Mouse (Mus musculus): ENCODE data around the gene Haao. TPM values are rescaled to one million over a fixed set of nuclear protein-coding genes. Genes with fewer than 3 reads are reported as not detected.

Gene Haao
- total RNA-seq, 2 experiments from 2014 or later = 0.30 TPM; not detected in 1

- DNase-seq (ENCODE audit: low spot score in 2 of 2) = peak in 1 of 2 experiments; percentile 49
Observed at GRCm38 (mm10) chr17:83792388-83792787, 55.4 kb downstream of the Haao start.

- no peak for DNase-seq (ENCODE audit: low spot score in 2 of 2)
Observed at GRCm38 (mm10) chr17:83790158-83790557, 57.6 kb downstream of the Haao start.

GRCm38 (mm10) chr17:83786418-83786817 is 61.3 kb downstream of the Haao start:
- no peak for DNase-seq (ENCODE audit: low spot score in 2 of 2)

- DNase-seq (ENCODE audit: low spot score in 2 of 2) = peak; percentile 59 to 81
Observed at GRCm38 (mm10) chr17:83782740-83783139, 65.0 kb downstream of the Haao start.

Other genes starting within 250 kb of the Haao start
- 10 to 100 TPM in 1 of 2 experiments, 1 to 10 TPM in 1; 9.0 to 10.2 TPM for gene Kcng3, start 216.1 kb downstream of the Haao start, total RNA-seq (2021)
- 100 to 1,000 TPM in 1 of 2 experiments, 10 to 100 TPM in 1; 98.9 to 103 TPM for gene Mta3, start 141.8 kb downstream of the Haao start, total RNA-seq (2021)

Data from layer of hippocampus, adult 18-20 months (tissue).